Mouse (Mus musculus) ovary, adult 18-20 months (tissue): ENCODE measurements around the gene Acot1.
A peak's percentile ranks its signal among the peaks of the same experiment; 100 is the strongest.

ENCODE experiments used
- DNase-seq: peaks from one replicate; pipeline ENCODE4 v3.0.0; 2022; ENCODE audit warnings: low spot score, mixed read lengths

Gene Acot1

GRCm38 (mm10) chr12:84009171-84009965 lies at the start of gene Acot1:
Acot1 (plus strand) TSS chr12:84009490.
- DNase-seq = peak; percentile 76

GRCm38 (mm10) chr12:83965235-83965634 lies 44.1 kb upstream of the Acot1 start:
- DNase-seq = no peak

GRCm38 (mm10) chr12:83972117-83972516 lies 37.2 kb upstream of the Acot1 start:
- no peak for DNase-seq

GRCm38 (mm10) chr12:83978862-83979261 lies 30.4 kb upstream of the Acot1 start:
- no peak for DNase-seq

GRCm38 (mm10) chr12:83981615-83982014 lies 27.7 kb upstream of the Acot1 start:
- no peak for DNase-seq

- DNase-seq = no peak
Measured at GRCm38 (mm10) chr12:83984752-83985151, 24.5 kb upstream of the Acot1 start, which contains the start of gene Heatr4. Heatr4 (minus strand) TSS chr12:83984852.

- DNase-seq = no peak
Measured at GRCm38 (mm10) chr12:83987242-83987582, 22.1 kb upstream of the Acot1 start.

GRCm38 (mm10) chr12:83987583-83988441 lies 21.5 kb upstream of the Acot1 start, which contains the start of gene Acot2:
Acot2 (plus strand) TSS chr12:83987861.
- DNase-seq = peak; percentile 64

- no peak for DNase-seq
Measured at GRCm38 (mm10) chr12:83988483-83988882, 20.8 kb upstream of the Acot1 start.

- no peak for DNase-seq
Measured at GRCm38 (mm10) chr12:83989378-83989777, 19.9 kb upstream of the Acot1 start.

GRCm38 (mm10) chr12:83997221-83997620 lies 12.1 kb upstream of the Acot1 start:
- DNase-seq = no peak

- DNase-seq = peak; percentile 27
Measured at GRCm38 (mm10) chr12:83998341-83999107, 10.8 kb upstream of the Acot1 start.

- DNase-seq = peak; percentile 15
Measured at GRCm38 (mm10) chr12:83999237-83999636, 10.1 kb upstream of the Acot1 start.

- no peak for DNase-seq
Measured at GRCm38 (mm10) chr12:84000418-84000817, 8.9 kb upstream of the Acot1 start.

- no peak for DNase-seq
Measured at GRCm38 (mm10) chr12:84003866-84004265, 5.4 kb upstream of the Acot1 start.

GRCm38 (mm10) chr12:84008251-84008650 lies 1.0 kb upstream of the Acot1 start:
- DNase-seq = no peak

GRCm38 (mm10) chr12:84008729-84009128 lies 561 bp upstream of the Acot1 start:
- no peak for DNase-seq

GRCm38 (mm10) chr12:84010201-84010600 lies 911 bp downstream of the Acot1 start:
- DNase-seq = no peak

- DNase-seq = peak; percentile 80
Measured at GRCm38 (mm10) chr12:84011251-84012040, 2.2 kb downstream of the Acot1 start.

GRCm38 (mm10) chr12:84013130-84013529 lies 3.8 kb downstream of the Acot1 start:
- DNase-seq = no peak

- no peak for DNase-seq
Measured at GRCm38 (mm10) chr12:84013701-84014100, 4.4 kb downstream of the Acot1 start.
